Mouse (Mus musculus): ENCODE measurements at regions not wholly inside any gene's neighbourhood (a gene's known extent, or its start where the extent isn't known, plus 50 kb on each side); places are given as distances from the start of the nearest gene placed in this dataset.

GRCm38 (mm10) chr4:28298911-28299353, 514.0 kb upstream of the Epha7 start:
- intact Hi-C loops (cut with DNase I), result loop anchor here (2.0 to 10.0 kb wide), 4 partner anchors 184 to 1182 kb away; no protein-coding TSS in a partner anchor
- peak; percentile 71 to 98 for DNase-seq (ENCODE audit: low spot score in 2 of 2)

DNA sequence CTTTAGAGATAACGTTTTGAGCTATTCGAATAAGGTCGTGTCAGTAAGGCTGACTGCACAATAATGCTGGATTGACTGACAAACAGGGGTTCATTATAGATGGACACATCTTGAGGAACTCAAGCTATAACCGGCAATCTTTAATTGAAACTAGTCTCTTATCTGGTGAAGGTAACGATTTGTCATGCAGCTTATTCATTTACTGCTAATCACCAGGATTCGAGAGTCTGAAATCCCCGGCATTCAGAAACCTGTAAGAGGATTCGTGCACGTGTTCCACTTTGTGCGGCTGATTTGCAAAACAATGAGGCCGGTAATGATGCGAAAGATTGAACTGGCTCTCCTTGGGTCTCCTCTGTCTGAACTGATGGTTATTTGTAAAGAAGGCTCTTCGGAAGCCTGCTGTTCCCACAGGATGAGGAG, 512.9 kb upstream of the Epha7 start:
- intact Hi-C loops (cut with DNase I), result loop anchor here (10.0 kb wide), 1 partner anchor 515 kb away; the partner anchor contains the start of gene Epha7
- no peak for DNase-seq (ENCODE audit: low spot score in 2 of 2)

- peak; percentile 25 to 78 for DNase-seq (ENCODE audit: low spot score in 2 of 2)
- intact Hi-C loops (cut with DNase I), result loop anchor here (10.0 kb wide), 1 partner anchor 513 kb away; the partner anchor contains the start of gene Epha7
Measured at GRCm38 (mm10) chr4:28301686-28302085, 511.2 kb upstream of the Epha7 start.

DNA sequence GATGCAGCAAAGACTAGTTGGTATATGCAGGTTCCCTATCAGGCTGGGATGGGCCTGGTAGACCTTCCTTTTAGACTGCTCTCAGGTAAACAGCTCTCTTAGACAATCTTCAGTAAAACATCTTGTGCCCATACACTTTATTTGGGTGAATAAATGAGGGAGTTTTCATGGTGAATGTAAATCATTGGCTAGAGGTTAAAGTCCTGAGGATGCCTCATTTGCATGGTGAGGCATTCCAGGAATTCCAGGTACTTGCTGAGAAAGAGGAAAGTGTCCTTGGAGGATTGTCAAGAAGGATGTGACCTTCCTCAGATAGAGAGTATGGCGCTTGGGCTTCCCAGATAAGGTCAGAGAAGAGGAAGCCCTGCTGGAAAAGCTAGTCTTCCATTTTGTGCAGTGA, 481.9 kb upstream of the Epha7 start:
- intact Hi-C loops (cut with DNase I), result no loop called here
- DNase-seq (ENCODE audit: low spot score in 2 of 2), result no peak

GRCm38 (mm10) chr4:28364566-28364965, 448.4 kb upstream of the Epha7 start:
- no peak for DNase-seq (ENCODE audit: low spot score in 2 of 2)
- intact Hi-C loops (cut with DNase I), result no loop called here

DNA sequence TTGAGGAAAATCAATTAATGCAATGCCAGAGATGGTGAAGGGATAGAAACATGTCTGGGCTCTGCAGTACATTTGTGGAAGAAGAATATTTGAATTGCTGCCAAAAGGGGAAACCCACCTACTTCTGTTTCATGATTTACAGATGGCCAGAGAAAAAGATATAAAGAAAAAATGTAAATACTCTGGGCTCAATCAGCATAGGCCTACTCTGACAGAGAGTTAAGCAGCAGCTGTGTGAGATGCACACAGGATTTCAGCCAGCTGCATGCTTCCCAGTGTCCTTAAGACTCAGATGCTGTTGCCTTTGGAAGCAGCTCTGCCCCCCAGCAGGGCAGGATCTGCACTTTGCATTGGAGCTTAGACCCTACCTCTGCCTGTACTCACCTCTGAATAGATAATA, 435.8 kb upstream of the Epha7 start:
- intact Hi-C loops (cut with DNase I), result no loop called here
- no peak for DNase-seq (ENCODE audit: low spot score in 2 of 2)

DNA sequence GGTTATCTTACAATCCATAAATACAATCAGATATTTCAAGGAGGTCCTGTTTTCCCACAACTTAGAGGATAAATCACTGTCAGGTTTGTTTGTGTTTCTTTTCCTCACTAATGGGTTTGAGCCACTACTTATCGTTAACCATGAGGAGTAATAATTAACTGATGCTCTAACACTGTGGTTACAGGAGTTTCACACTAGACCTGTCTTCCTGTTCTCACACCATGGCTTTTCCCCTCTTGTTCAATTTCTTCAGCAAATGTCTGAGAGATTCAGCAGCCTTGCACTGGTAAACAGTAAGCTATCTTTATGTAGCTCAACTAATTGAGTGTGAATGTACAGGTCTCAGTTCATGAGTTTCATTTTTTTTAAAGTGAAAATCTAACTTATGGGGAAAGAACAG, 434.3 kb upstream of the Epha7 start:
- intact Hi-C loops (cut with DNase I), result no loop called here

DNA sequence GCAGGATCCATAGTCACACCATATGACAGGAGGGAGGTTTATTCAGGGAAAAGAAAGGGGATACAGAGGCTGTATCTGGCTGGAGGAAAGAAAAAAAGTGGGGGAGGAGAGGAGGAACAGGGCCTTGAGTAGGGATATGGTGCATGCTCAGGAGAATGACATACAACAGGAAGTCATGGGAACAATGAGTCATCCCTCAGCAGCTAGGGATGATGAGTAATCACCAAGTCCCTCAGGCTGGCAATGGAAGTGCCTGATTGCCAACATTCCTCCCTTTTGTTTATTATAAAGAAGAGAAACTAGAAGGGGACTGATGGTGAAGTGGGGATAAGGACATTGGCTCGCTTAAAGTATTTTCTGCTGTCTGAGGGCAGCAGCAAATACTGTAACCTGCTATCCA, 388.6 kb upstream of the Epha7 start:
- intact Hi-C loops (cut with DNase I), result no loop called here
- peak in 1 of 2 experiments; percentile 16 for DNase-seq (ENCODE audit: low spot score in 2 of 2)

More for the DNA sequence above, 434.3 kb upstream of the Epha7 start:
- no peak for DNase-seq (ENCODE audit: low spot score in 2 of 2)

GRCm38 (mm10) chr4:28440161-28440560, 372.8 kb upstream of the Epha7 start:
- no peak for DNase-seq (ENCODE audit: low spot score in 2 of 2)
- intact Hi-C loops (cut with DNase I), result no loop called here

DNA sequence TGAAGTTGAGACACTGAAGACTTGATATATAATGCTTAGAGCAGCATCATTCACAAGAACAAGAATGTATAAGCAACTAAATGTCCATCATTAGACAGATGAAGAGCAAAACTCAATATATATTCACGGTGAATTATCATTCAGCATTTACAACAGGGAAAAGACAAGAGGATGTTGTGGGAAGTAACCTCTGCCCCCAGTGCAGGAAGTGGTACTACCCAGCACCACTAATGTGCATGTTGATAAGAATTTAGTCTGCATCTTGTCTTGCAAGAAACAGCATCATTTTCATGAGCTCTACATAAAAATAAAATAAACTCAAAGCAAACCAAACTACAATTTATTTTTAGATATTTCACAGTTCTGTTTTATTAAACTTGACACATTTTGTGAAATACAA, 359.8 kb upstream of the Epha7 start:
- no peak for DNase-seq (ENCODE audit: low spot score in 2 of 2)
- intact Hi-C loops (cut with DNase I), result no loop called here

GRCm38 (mm10) chr4:28456312-28456711, 356.6 kb upstream of the Epha7 start:
- DNase-seq (ENCODE audit: low spot score in 2 of 2), result no peak

More at GRCm38 (mm10) chr4:28456312-28456711, 356.6 kb upstream of the Epha7 start:
- intact Hi-C loops (cut with DNase I), result no loop called here
